Mouse (Mus musculus): ENCODE results near the gene Fam25c.

- TF ChIP-seq CTCF (IDR thresholded peaks at IDR 0.05; ENCODE audit: low read depth) (peak; percentile 99), EP300 (IDR thresholded peaks at IDR 0.05; ENCODE audit: low read depth) (no peak)
Measured at GRCm38 (mm10) chr14:34401135-34401534, 45.9 kb upstream of the Fam25c start.

All from liver, postnatal 0 days (tissue).